Mouse (Mus musculus) lung, adult 2 months (tissue): ENCODE measurements around the gene Znhit3.

Source experiments
- CTCF ChIP-seq: fragments of 200-500 bp; IDR thresholded peaks from 2 replicates; pipeline ENCODE4 v1.5.1; 2011; ENCODE audit warnings: mild to moderate bottlenecking, low read length, control low read depth; ENCODE audit not compliant: insufficient read depth
- POLR2A ChIP-seq: fragments of 200-500 bp; IDR thresholded peaks from 2 replicates; pipeline ENCODE4 v1.6.1; 2011; ENCODE audit warnings: low read depth, mild to moderate bottlenecking, control low read depth, low read length, borderline replicate concordance; ENCODE audit errors: extremely low read depth

DNA sequence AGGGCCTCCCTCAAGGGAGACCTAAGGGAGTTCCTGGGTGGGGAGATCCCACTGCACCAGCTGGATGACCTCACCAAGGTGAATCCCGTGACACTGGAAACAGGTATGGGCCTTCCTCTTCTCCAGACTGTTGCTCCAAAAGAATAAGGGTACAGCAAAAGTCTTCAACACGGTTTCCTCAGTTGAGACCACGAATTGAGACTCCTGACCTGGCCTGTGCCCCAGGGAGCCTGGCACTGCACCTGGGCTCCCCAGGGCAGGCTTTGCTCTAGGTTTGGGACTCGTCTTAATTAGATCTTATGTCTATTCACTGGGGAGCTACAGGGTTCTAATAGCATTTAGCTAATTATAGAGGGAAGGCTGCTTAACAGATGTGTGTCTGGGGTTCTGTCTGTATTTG is 30.9 kb downstream of the Znhit3 start:
- TF ChIP-seq POLR2A (no peak), CTCF (no peak)
